8 mouse cellular contexts compared by ENCODE assay signal in the genomic region with DNA sequence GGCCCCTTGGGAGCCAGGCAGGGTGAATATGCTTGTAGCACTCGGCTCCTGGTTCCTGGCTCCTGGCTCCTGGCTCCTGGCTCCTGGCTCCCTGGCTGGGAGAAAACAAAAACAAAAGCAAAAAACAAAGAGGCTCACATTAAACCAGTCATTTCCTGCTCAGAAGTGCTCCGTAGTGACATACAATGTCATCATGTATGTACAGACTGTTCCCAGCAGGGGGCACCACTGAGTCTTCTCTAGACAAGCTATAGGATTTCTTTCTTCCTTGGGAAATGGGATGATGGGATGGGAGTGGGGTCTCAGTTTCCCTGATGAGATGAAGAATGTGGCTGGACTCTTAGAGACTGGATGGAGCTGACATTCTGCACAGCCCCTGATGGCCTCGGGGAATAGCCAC. TPM values are rescaled to one million over a fixed set of nuclear protein-coding genes. Genes with fewer than 3 reads are reported as not detected.
DNase-seq lines count a peak whose midpoint lies in the region; ATAC-seq and TF ChIP-seq lines count a peak whose summit lies in the region.

No protein-coding gene starts in this region.

- ATAC-seq in intestine, postnatal 0 days, result no peak
- no peak for ATAC-seq in intestine, embryonic 15.5 days
- no peak for ATAC-seq in embryonic facial prominence, embryonic 11.5 days (replicated peaks; ENCODE audit: insufficient number of reproducible peaks, low FRiP score, low TSS enrichment, low read depth)
- no peak for ATAC-seq in limb, embryonic 11.5 days (ENCODE audit: insufficient number of reproducible peaks, low FRiP score, low TSS enrichment, low read depth)

- 47% methylated on average over 3 of the region's 3 CpGs for WGBS in intestine, postnatal 0 days
- WGBS in intestine, embryonic 15.5 days, result 53% methylated on average over 3 of the region's 3 CpGs
- WGBS in embryonic facial prominence, embryonic 11.5 days, result 42% methylated on average over 3 of the region's 3 CpGs
- 54% methylated on average over 3 of the region's 3 CpGs for WGBS in limb, embryonic 11.5 days

- peak; percentile 76 for TF ChIP-seq CTCF in intestine, postnatal 0 days (IDR thresholded peaks at IDR 0.05; ENCODE audit: low read depth)

- no peak overlapping the region for H3K27ac ChIP-seq in intestine, postnatal 0 days (ENCODE audit: low read depth, low read length)
- no peak overlapping the region for H3K27ac ChIP-seq in intestine, embryonic 15.5 days
- no peak overlapping the region for H3K27ac ChIP-seq in embryonic facial prominence, embryonic 11.5 days (replicated peaks; ENCODE audit: low read depth, low read length)
- no peak overlapping the region for H3K27ac ChIP-seq in limb, embryonic 11.5 days (replicated peaks; ENCODE audit: low read depth, low read length)

- no peaks in the 10 kb centered on the region for H3K27me3 ChIP-seq in intestine, postnatal 0 days (replicated peaks; ENCODE audit: control insufficient read depth, insufficient read depth, low read length)
- H3K27me3 ChIP-seq in intestine, embryonic 15.5 days (replicated peaks), result no peaks in the 10 kb centered on the region
- no peaks in the 10 kb centered on the region for H3K27me3 ChIP-seq in embryonic facial prominence, embryonic 11.5 days (ENCODE audit: control insufficient read depth, insufficient read depth, low read length)
- no peaks in the 10 kb centered on the region for H3K27me3 ChIP-seq in limb, embryonic 11.5 days (ENCODE audit: control insufficient read depth, insufficient read depth, low read length)

- H3K9ac ChIP-seq in intestine, postnatal 0 days (ENCODE audit: low read depth, low read length), result no peak overlapping the region
- no peak overlapping the region for H3K9ac ChIP-seq in intestine, embryonic 15.5 days
- no peak overlapping the region for H3K9ac ChIP-seq in embryonic facial prominence, embryonic 11.5 days (replicated peaks; ENCODE audit: low read length)
- H3K9ac ChIP-seq in limb, embryonic 11.5 days (ENCODE audit: low read length), result no peak overlapping the region

- H3K9me3 ChIP-seq in intestine, postnatal 0 days (ENCODE audit: control insufficient read depth), result no peaks in the 10 kb centered on the region
- H3K9me3 ChIP-seq in intestine, embryonic 15.5 days, result no peaks in the 10 kb centered on the region
- H3K9me3 ChIP-seq in embryonic facial prominence, embryonic 11.5 days (replicated peaks; ENCODE audit: control insufficient read depth, low read length), result no peaks in the 10 kb centered on the region
- H3K9me3 ChIP-seq in limb, embryonic 11.5 days (ENCODE audit: control insufficient read depth, low read length), result no peaks in the 10 kb centered on the region

- no peaks in the 10 kb centered on the region for H3K4me1 ChIP-seq in intestine, postnatal 0 days (replicated peaks; ENCODE audit: control insufficient read depth, insufficient read depth, low read length)
- no peaks in the 10 kb centered on the region for H3K4me1 ChIP-seq in intestine, embryonic 15.5 days (replicated peaks)
- no peaks in the 10 kb centered on the region for H3K4me1 ChIP-seq in embryonic facial prominence, embryonic 11.5 days (ENCODE audit: control insufficient read depth, insufficient read depth, low read length)
- H3K4me1 ChIP-seq in limb, embryonic 11.5 days (ENCODE audit: control insufficient read depth, insufficient read depth, low read length), result no peaks in the 10 kb centered on the region

- H3K4me2 ChIP-seq in intestine, postnatal 0 days (replicated peaks; ENCODE audit: low read depth), result no peak overlapping the region
- H3K4me2 ChIP-seq in intestine, embryonic 15.5 days (replicated peaks), result no peak overlapping the region
- no peak overlapping the region for H3K4me2 ChIP-seq in embryonic facial prominence, embryonic 11.5 days (ENCODE audit: low read depth, low read length)
- H3K4me2 ChIP-seq in limb, embryonic 11.5 days (ENCODE audit: low read depth, severe bottlenecking), result no peak overlapping the region

- no peaks in the 10 kb centered on the region for H3K36me3 ChIP-seq in intestine, postnatal 0 days (ENCODE audit: control insufficient read depth, insufficient read depth)
- H3K36me3 ChIP-seq in intestine, embryonic 15.5 days, result no peaks in the 10 kb centered on the region
- H3K36me3 ChIP-seq in embryonic facial prominence, embryonic 11.5 days (replicated peaks; ENCODE audit: control insufficient read depth, insufficient read depth, low read depth, low read length), result no peaks in the 10 kb centered on the region
- H3K36me3 ChIP-seq in limb, embryonic 11.5 days (ENCODE audit: control insufficient read depth, insufficient read depth, low read length), result no peaks in the 10 kb centered on the region

- no peak overlapping the region for H3K4me3 ChIP-seq in intestine, postnatal 0 days (ENCODE audit: low read depth, low read length)
- no peak overlapping the region for H3K4me3 ChIP-seq in intestine, embryonic 15.5 days (replicated peaks)
- no peak overlapping the region for H3K4me3 ChIP-seq in embryonic facial prominence, embryonic 11.5 days (ENCODE audit: low read depth, low read length)
- no peak overlapping the region for H3K4me3 ChIP-seq in limb, embryonic 11.5 days (ENCODE audit: low read depth, low read length)

- DNase-seq in CD8-positive naive resting alpha-beta T cell, adult 2 months (ENCODE audit: low read depth in 2 of 2, low spot score in 2 of 2), result peak; percentile 39 to 63
- DNase-seq in ZHBTc4 (ENCODE audit: low read depth, low spot score), result peak; percentile 92
- peak; percentile 67 for DNase-seq in embryonic facial prominence, embryonic 11.5 days (ENCODE audit: low spot score)
- DNase-seq in limb, embryonic 11.5 days (ENCODE audit: low spot score), result peak; percentile 64
- peak; percentile 72 for DNase-seq in retina, embryonic 14.5 days (ENCODE audit: low spot score)
- no peak for DNase-seq in urinary bladder, postnatal 4 days (ENCODE audit: low spot score in 2 of 2)

RNA-seq across cellular contexts. Expression of a gene that starts 12.7 kb away (rescaled TPM):
- polyA plus RNA-seq in intestine, postnatal 0 days (2015; fragmentation: Nextera tagmentation; extraction: Ambion mirVana), result not detected in 2 replicates
- not detected in 2 replicates for polyA plus RNA-seq in intestine, embryonic 15.5 days (2015; fragmentation: Nextera tagmentation; extraction: Ambion mirVana)
- polyA plus RNA-seq in embryonic facial prominence, embryonic 11.5 days (2014; fragmentation: Nextera tagmentation; extraction: Ambion mirVana), result not detected in 2 replicates
- 0.11 and 0.18 TPM in 2 replicates for polyA plus RNA-seq in limb, embryonic 11.5 days (2014; fragmentation: Nextera tagmentation; extraction: Ambion mirVana)

RNA-seq across cellular contexts. Expression of a gene that starts 13.4 kb away (rescaled TPM):
- 12.7 and 14.2 TPM in 2 replicates for polyA plus RNA-seq in intestine, postnatal 0 days (2015; fragmentation: Nextera tagmentation; extraction: Ambion mirVana)
- polyA plus RNA-seq in intestine, embryonic 15.5 days (2015; fragmentation: Nextera tagmentation; extraction: Ambion mirVana), result 13.9 and 14.6 TPM in 2 replicates
- polyA plus RNA-seq in embryonic facial prominence, embryonic 11.5 days (2014; fragmentation: Nextera tagmentation; extraction: Ambion mirVana), result 21.6 and 25.7 TPM in 2 replicates
- 23.6 and 31.7 TPM in 2 replicates for polyA plus RNA-seq in limb, embryonic 11.5 days (2014; fragmentation: Nextera tagmentation; extraction: Ambion mirVana)

RNA-seq across cellular contexts. Expression of a gene that starts 50.1 kb away (rescaled TPM):
- 4.2 and 4.7 TPM in 2 replicates for polyA plus RNA-seq in intestine, postnatal 0 days (2015; fragmentation: Nextera tagmentation; extraction: Ambion mirVana)
- 3.4 and 3.5 TPM in 2 replicates for polyA plus RNA-seq in intestine, embryonic 15.5 days (2015; fragmentation: Nextera tagmentation; extraction: Ambion mirVana)
- polyA plus RNA-seq in embryonic facial prominence, embryonic 11.5 days (2014; fragmentation: Nextera tagmentation; extraction: Ambion mirVana), result 2.0 and 3.2 TPM in 2 replicates
- polyA plus RNA-seq in limb, embryonic 11.5 days (2014; fragmentation: Nextera tagmentation; extraction: Ambion mirVana), result 2.7 and 3.8 TPM in 2 replicates

Comparison
In these comparisons a context has a peak if more than half of its experiments do, and no peak if none do; other contexts are left out.
1. DNase-seq: peak in CD8-positive naive resting alpha-beta T cell, adult 2 months (2 of 2), ZHBTc4 (single experiment), embryonic facial prominence, embryonic 11.5 days (single experiment), limb, embryonic 11.5 days (single experiment) and retina, embryonic 14.5 days (single experiment); none in urinary bladder, postnatal 4 days (0 of 2).